Mouse (Mus musculus) kidney, embryonic 16.5 days (tissue): ENCODE measurements around the gene Cnot6l. TPM values are rescaled to one million over a fixed set of nuclear protein-coding genes. Genes with fewer than 3 reads are reported as not detected.

ENCODE experiments used
- ATAC-seq: fragments of 200-750 bp; cut with Nextera tagmentation; 2 replicates; pipeline ENCODE4 v1.8.0; 2017; ENCODE audit warnings: moderate TSS enrichment; ENCODE audit not compliant: low FRiP score, low TSS enrichment
- H3K27ac ChIP-seq: fragments of 300-500 bp; sonication (generic); 2 replicates; pipeline ENCODE4 v1.5.1; 2014; ENCODE audit warnings: low read length
- H3K27me3 ChIP-seq: fragments of 300-500 bp; sonication (generic); 2 replicates; pipeline ENCODE4 v1.6.1; 2014; ENCODE audit warnings: low read length, control low read depth, mixed read lengths; ENCODE audit not compliant: insufficient read depth
- H3K36me3 ChIP-seq: fragments of 300-500 bp; sonication (generic); 2 replicates; pipeline ENCODE4 v1.6.1; 2014; ENCODE audit warnings: low read length, control low read depth, mixed read lengths; ENCODE audit not compliant: insufficient read depth
- H3K4me1 ChIP-seq: fragments of 300-500 bp; sonication (generic); 2 replicates; pipeline ENCODE4 v1.6.1; 2014; ENCODE audit warnings: low read length, control low read depth, mixed read lengths; ENCODE audit not compliant: insufficient read depth
- H3K4me2 ChIP-seq: fragments of 300-500 bp; sonication (generic); replicated peaks from 2 replicates; pipeline ENCODE4 v1.6.1; 2014; ENCODE audit warnings: low read depth, low read length
- H3K4me3 ChIP-seq: fragments of 300-500 bp; sonication (generic); 2 replicates; pipeline ENCODE4 v1.5.1; 2014; ENCODE audit warnings: mild to moderate bottlenecking, low read length
- H3K9ac ChIP-seq: fragments of 300-500 bp; sonication (generic); replicated peaks from 2 replicates; pipeline ENCODE4 v1.6.1; 2014; ENCODE audit warnings: low read length
- H3K9me3 ChIP-seq: fragments of 300-500 bp; sonication (generic); 2 replicates; pipeline ENCODE4 v1.6.1; 2016; ENCODE audit warnings: low read length, control low read depth
- WGBS: fragments of 180-500 bp; shearing (Covaris S2); extraction: QIAGEN DNeasy Blood & Tissue Kit; methylation state at CpG from one replicate; pipeline ENCODE4 v1.1.7; 2014; 5-methylcytosine and 5-hydroxymethylcytosine counted together
- polyA plus RNA-seq: library from polyadenylated mRNA; unstranded; fragments of >200 nt; fragmentation: Nextera tagmentation; extraction: Ambion mirVana; gene quantifications from 2 replicates; pipeline ENCODE4 v1.2.1, GENCODE M21; 2015

Gene Cnot6l
- polyA plus RNA-seq, 1 experiment from 2014 or later = 23.9 TPM

- no peaks in the 10 kb centered on the region; the same call in 1 of the 2 replicates for H3K9me3 ChIP-seq
- no peaks in the 10 kb centered on the region for H3K27me3 ChIP-seq
- no peaks in the 10 kb centered on the region for H3K4me1 ChIP-seq
- H3K27ac ChIP-seq = no peak overlapping the region
- no peak overlapping the region for H3K9ac ChIP-seq
- H3K36me3 ChIP-seq = no peaks in the 10 kb centered on the region
- no peak overlapping the region for H3K4me3 ChIP-seq
- no peak overlapping the region for H3K4me2 ChIP-seq
- ATAC-seq = no peak
- WGBS = 64% methylated on average over 2 of the region's 2 CpGs
Measured at GRCm38 (mm10) chr5:96196547-96197052, 32.6 kb upstream of the Cnot6l start.

- no peak for ATAC-seq
- WGBS = 48% methylated on average over 4 of the region's 4 CpGs
- Histone ChIP-seq H3K9ac (no peak overlapping the region), H3K36me3 (no peaks in the 10 kb centered on the region), H3K4me3 (no peak overlapping the region), H3K4me1 (no peaks in the 10 kb centered on the region), H3K9me3 (no peaks in the 10 kb centered on the region), H3K27ac (no peak overlapping the region), H3K4me2 (no peak overlapping the region), H3K27me3 (no peaks in the 10 kb centered on the region)
Measured at GRCm38 (mm10) chr5:96191251-96191650, 27.3 kb upstream of the Cnot6l start.

DNA sequence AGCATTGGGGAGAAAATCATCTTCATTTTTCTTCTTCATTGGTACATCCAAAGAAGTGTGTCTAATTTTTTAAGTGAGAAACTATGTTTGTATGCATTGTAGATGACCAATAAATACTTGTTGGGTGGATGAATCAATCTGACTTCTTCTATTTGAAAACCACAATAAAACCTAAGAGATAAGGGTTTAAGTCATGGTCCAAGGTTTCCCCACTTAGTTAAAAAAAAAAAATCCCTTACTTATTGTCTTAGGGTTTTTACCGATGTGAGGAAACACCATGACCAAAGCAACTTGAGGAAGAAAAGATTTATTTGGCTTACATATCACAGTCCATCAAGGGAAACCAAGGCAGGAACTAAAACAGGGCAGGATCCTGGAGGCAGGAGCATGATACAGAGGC is 25.8 kb upstream of the Cnot6l start:
- WGBS = 93% methylated on average over 1 of the region's 1 CpGs
- Histone ChIP-seq H3K27me3 (no peaks in the 10 kb centered on the region), H3K27ac (no peak overlapping the region), H3K9ac (no peak overlapping the region), H3K9me3 (no peaks in the 10 kb centered on the region), H3K4me3 (no peak overlapping the region), H3K36me3 (no peaks in the 10 kb centered on the region), H3K4me1 (no peaks in the 10 kb centered on the region), H3K4me2 (no peak overlapping the region)
- ATAC-seq = no peak

GRCm38 (mm10) chr5:96183987-96184386 is 20.0 kb upstream of the Cnot6l start:
- 70% methylated on average over 2 of the region's 2 CpGs for WGBS
- Histone ChIP-seq H3K27ac (no peak overlapping the region), H3K4me1 (no peaks in the 10 kb centered on the region), H3K9ac (no peak overlapping the region), H3K4me3 (no peak overlapping the region), H3K9me3 (no peaks in the 10 kb centered on the region), H3K27me3 (no peaks in the 10 kb centered on the region), H3K4me2 (no peak overlapping the region), H3K36me3 (no peaks in the 10 kb centered on the region)
- no peak for ATAC-seq

GRCm38 (mm10) chr5:96183211-96183610 is 19.2 kb upstream of the Cnot6l start:
- Histone ChIP-seq H3K9me3 (no peaks in the 10 kb centered on the region), H3K27me3 (no peaks in the 10 kb centered on the region), H3K4me2 (no peak overlapping the region), H3K4me3 (no peak overlapping the region), H3K9ac (no peak overlapping the region), H3K36me3 (no peaks in the 10 kb centered on the region), H3K27ac (no peak overlapping the region), H3K4me1 (no peaks in the 10 kb centered on the region)
- WGBS = 83% methylated on average over 2 of the region's 2 CpGs
- no peak for ATAC-seq

- Histone ChIP-seq H3K4me3 (no peak overlapping the region), H3K9me3 (no peaks in the 10 kb centered on the region), H3K9ac (no peak overlapping the region), H3K36me3 (no peaks in the 10 kb centered on the region), H3K27ac (no peak overlapping the region), H3K4me1 (0 out of 2 replicates have a peak, but pooled peaks cover 4% of the 10 kb centered on the region), H3K27me3 (no peaks in the 10 kb centered on the region), H3K4me2 (peak overlapping the region; percentile 22)
- no peak for ATAC-seq
- 50% methylated on average over 11 of the region's 11 CpGs for WGBS
Measured at GRCm38 (mm10) chr5:96176879-96177358, 12.9 kb upstream of the Cnot6l start.

DNA sequence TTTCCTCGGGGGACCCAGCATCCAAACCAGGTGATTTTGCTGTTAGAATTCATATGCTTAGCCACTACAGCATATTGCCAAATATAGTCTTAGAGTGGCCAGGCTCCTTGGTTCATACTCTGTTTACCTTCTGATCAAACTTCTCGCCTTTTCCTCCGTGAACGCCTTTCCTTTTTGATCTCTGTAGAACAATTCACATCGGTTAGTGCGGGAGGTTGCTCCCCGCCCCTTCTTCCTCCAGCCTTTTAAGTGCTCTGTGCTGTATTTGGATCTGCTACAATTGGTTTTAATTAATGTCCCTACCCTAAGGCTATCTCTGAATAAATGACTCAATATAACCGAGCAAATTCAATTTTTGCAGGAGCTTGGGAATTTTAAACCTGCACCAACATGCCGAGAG is 12.2 kb upstream of the Cnot6l start:
- H3K27me3 ChIP-seq = no peaks in the 10 kb centered on the region
- H3K36me3 ChIP-seq = no peaks in the 10 kb centered on the region
- peak overlapping the region; percentile 22 for H3K4me2 ChIP-seq
- H3K4me1 ChIP-seq = 0 out of 2 replicates have a peak, but pooled peaks cover 4% of the 10 kb centered on the region
- 28% methylated on average over 9 of the region's 9 CpGs for WGBS
- no peak for ATAC-seq
- 0 out of 2 replicates have a peak overlapping the region, but pooled peaks have one; percentile 35 for H3K9ac ChIP-seq
- H3K4me3 ChIP-seq = peak overlapping the region; percentile 20; the same call in 1 of the 2 replicates
- no peaks in the 10 kb centered on the region for H3K9me3 ChIP-seq
- no peak overlapping the region for H3K27ac ChIP-seq

GRCm38 (mm10) chr5:96171765-96172164 is 7.8 kb upstream of the Cnot6l start:
- Histone ChIP-seq H3K9ac (no peak overlapping the region), H3K36me3 (no peaks in the 10 kb centered on the region), H3K4me1 (0 out of 2 replicates have a peak, but pooled peaks cover 4% of the 10 kb centered on the region), H3K9me3 (0 out of 2 replicates have a peak, but pooled peaks cover 2% of the 10 kb centered on the region), H3K27ac (no peak overlapping the region), H3K27me3 (no peaks in the 10 kb centered on the region), H3K4me3 (no peak overlapping the region), H3K4me2 (no peak overlapping the region)
- ATAC-seq = no peak
- 82% methylated on average over 4 of the region's 4 CpGs for WGBS

- H3K4me1 ChIP-seq = no peaks in the 10 kb centered on the region
- H3K27ac ChIP-seq = no peak overlapping the region
- H3K36me3 ChIP-seq = no peaks in the 10 kb centered on the region
- no peak overlapping the region for H3K4me3 ChIP-seq
- H3K4me2 ChIP-seq = no peak overlapping the region
- WGBS = 74% methylated on average over 3 of the region's 3 CpGs
- ATAC-seq = no peak
- H3K9ac ChIP-seq = no peak overlapping the region
- H3K9me3 ChIP-seq = 0 out of 2 replicates have a peak, but pooled peaks cover 3% of the 10 kb centered on the region
- H3K27me3 ChIP-seq = no peaks in the 10 kb centered on the region
Measured at GRCm38 (mm10) chr5:96170443-96170842, 6.5 kb upstream of the Cnot6l start.

DNA sequence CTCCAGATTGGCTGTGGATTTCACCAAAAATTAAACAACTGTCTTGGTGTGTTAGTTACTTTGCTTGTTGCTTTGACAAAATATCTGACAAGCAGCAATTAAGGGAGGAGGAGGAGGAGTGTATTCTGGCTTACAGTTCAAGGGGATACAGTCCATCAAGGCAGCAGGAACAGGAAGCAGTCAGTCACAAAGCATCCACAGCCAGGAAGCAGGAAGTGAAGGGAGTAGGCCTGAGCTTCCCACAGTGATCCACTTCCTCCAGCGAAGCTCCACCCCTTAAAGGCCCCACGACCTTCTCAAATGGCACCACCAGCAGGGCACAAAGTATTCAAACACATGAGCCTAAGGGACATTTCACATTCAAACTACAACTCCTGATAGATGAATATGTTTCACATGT is 2.8 kb upstream of the Cnot6l start:
- 0 out of 2 replicates have a peak, but pooled peaks cover 3% of the 10 kb centered on the region for H3K9me3 ChIP-seq
- H3K27me3 ChIP-seq = no peaks in the 10 kb centered on the region
- H3K9ac ChIP-seq = no peak overlapping the region
- H3K4me1 ChIP-seq = peaks cover 13% of the 10 kb centered on the region
- ATAC-seq = no peak
- H3K4me2 ChIP-seq = no peak overlapping the region
- no peak overlapping the region for H3K4me3 ChIP-seq
- no peak overlapping the region for H3K27ac ChIP-seq
- WGBS = 84% methylated on average over 2 of the region's 2 CpGs
- H3K36me3 ChIP-seq = no peaks in the 10 kb centered on the region
